Mouse (Mus musculus) left cerebral cortex, adult 11 months (tissue): ENCODE measurements at regions not wholly inside any gene's neighbourhood (a gene's known extent, or its start where the extent isn't known, plus 50 kb on each side); places are given as distances from the start of the nearest gene placed in this dataset.

Experiments
- DNase-seq: peaks from one replicate; pipeline ENCODE4 v3.0.0; 2022; ENCODE audit warnings: low spot score

DNA sequence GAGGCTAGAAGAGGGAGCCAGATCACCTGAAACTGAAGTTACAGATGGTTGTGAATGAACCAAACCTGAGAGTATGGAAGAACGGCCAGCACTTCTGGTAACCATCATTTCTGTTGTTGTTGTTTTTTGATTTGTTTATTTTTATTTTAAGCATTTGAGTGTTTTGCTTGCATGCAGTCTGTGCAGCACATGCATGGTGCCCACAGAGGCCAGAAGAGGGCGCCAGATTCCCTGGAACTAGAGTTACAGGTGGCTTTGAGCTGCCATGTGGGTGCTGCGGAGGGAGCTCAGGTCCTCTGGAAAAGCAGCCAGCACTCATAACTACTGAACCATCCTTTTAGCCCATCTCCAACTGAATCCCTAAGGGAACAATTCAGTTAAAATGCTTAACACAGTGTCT is 159.7 kb downstream of the Gpat3 start:
- no peak for DNase-seq

DNA sequence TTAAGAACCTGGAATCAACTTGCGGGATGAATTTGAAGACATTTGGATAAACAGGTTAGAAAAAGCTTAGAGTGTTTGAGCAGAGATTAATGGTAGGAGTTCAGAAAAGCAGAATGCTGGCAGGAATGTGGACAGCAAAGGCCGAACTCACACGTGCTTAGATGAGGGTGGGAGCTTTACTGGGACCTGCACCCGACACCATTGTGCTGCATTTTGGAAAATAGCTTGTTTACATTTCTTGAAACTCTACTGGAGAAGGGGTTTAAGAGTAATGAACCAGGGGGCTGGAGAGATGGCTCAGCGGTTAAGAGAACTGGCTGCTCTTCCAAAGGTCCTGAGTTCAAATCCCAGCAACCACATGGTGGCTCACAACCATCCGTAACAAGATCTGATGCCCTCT is 154.9 kb downstream of the Gpat3 start:
- DNase-seq = no peak

DNA sequence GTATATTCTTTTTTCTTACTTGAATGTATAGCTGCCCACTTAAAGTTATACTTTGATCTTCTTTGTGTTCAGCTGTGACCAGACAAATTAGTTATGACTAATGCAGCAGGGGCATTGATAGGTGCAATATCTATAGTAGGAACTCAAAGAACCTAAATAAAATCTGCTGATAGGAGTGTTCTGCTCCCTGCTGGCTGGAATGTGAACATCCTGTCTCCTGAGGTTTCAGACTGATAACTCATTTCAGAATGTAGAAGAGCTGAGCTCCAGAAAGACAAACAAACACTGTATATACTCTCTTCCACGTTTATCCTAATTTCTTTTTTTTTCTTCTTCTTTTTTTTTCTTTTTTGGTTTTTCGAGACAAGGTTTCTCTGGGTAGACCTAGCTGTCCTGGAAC is 146.9 kb downstream of the Gpat3 start:
- no peak for DNase-seq

DNA sequence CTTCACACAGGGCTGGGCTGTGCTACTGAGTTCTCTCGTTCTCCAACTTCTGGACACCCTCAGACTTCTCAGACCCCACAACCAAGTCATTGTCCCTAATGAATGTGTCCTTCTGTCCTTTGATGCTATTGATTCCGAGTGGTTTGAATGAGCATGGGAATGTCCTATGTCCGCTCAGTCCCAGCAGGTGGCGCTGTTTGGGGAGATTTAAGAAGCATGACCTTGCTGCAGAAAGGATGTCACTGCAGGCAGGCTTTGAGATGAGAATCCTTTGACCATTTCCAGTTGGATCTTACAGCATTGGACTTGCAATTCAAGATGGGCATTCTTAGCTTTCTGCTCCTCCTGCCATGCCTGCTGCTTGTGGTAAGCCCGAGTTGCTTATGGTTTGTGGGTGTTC is 146.1 kb downstream of the Gpat3 start:
- peak; percentile 16 for DNase-seq

DNA sequence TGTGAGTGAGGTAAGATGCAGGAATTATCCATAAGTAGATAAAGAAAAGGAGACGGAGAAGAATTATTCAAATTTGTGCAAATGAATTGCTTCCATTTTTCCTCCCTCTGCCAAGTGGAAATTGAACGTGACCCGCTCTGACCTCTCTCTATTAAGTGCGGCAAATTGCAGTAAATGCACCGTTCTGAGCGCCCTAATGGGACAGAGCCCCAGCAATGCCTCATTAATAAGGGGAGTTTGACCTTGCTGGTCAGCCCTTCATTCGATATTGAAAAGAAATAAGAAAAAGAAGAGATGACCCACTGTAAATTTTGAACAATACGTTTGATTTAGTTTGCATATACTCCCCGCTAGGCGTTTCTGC is 137.0 kb downstream of the Gpat3 start:
- DNase-seq = no peak

DNA sequence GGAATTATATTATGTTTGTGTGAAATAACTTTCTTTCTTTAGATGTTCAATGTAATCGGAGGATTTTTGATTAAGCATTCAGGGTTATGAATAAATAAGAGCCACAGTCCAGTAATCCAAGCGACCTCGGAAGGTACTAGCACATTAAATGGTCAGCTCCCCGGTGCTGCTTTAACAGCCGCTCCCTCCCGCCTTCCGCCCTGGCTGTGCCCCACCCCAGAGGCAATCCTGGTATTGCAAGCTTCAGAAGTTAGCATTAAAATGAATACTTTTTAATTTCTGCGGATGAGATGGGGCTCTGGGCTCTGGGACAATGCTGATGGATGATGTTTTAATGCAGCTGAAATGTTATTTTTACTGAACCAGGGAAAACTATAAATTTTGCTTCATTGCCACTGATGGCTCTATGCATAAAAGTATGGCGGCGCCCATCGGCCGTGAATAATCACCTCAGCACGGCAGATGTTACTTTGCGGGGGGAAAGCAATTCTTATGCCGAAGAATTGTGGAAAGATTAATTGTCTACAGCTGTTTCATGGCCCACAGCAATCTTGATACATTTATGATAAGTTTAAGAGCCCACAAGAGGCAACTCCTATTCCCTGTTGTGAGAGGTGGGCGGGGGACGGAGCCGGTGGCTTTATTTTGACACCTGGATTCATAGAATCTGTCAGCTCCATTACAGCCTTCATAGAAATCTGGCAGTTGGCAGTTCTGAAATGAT is 136.5 kb downstream of the Gpat3 start:
- DNase-seq = no peak

DNA sequence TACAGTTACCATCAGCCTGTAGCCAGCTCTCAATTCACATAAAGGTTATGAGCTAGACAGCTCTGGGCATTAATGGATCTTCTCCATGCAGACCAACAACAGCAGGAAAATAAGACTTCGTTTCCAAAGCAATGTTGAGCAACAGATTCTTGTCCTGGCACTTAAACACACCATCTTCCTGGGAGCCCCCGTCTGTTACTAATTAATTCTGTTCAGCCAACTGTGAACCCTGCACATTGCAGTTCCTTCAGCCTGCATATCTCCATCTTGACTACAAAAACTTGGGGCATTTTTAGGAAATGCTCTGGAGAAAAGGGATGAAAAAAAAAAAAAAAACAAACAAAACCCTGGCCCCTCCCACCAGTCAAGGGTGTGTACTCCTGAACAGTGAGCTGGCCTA is 131.2 kb downstream of the Gpat3 start:
- no peak for DNase-seq

DNA sequence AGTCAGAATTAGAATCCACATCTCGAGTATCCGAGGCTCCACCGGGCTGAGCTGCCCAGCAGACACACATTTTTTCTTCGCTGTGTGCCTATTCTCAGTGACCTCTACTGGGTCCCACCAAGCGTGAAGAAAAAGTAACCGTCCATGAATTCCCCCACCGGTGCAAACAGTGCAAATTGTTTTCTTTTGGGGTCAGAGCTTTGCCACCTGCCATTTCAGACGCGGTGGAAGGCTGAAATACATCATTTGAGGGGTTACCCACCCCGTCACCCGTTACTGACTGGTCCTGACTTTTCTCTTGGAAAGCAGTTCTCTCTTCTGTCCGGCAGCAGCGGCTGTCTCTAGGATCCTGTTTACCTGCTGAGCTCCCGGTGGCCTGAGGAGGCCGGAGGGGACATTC is 105.7 kb downstream of the Gpat3 start:
- no peak for DNase-seq
